Mouse (Mus musculus) layer of hippocampus, adult 11-12 months (tissue): Measurements from ENCODE around the gene Gpr149.
A peak's percentile ranks its signal among the peaks of the same experiment; 100 is the strongest.

Experiments
- DNase-seq: peaks from one replicate; pipeline ENCODE4 v3.0.0; 2022; ENCODE audit warnings: low spot score

The Gpr149 gene

DNA sequence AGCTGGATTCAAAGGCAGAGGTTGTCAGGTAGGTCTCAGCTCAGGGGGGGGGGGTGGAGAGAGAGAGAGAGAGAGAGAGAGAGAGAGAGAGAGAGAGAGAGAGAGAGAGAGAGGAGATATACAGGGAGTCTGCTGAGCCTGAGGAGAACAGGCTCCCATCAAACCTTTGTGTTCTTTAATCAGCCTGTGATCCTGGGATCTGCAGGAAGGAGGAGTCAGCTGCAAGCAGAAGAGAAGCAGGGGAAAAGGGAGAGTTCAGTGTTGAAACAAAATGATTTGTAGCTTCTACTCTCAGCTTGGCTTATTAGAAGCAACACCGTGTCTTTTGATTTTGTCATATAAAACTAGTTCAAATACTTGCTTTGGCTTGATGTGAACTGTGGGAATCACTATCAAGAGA is at the start of gene Gpr149:
Gpr149 (minus strand) TSS at position 168 of the 400 bp plus-strand sequence.
- no peak for DNase-seq

DNA sequence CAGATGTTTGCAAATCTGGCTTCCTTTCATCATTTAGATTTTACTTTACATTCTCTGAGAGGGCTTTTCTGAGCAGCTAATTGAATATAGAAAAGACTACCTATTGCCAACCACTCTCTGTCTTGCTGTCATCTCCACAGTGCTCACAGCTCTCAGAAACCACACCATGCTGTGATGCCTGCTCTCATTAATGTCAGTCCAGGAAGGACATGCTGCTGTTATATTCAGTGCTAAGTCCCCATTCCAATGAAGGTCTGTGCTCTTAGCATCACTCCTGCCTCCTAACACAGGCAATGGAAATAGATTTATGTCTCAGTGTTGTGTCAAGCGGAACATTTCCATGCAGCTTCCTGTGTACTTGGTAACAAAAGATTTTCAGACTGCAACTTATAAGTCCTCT is 45.6 kb upstream of the Gpr149 start:
- DNase-seq = no peak

DNA sequence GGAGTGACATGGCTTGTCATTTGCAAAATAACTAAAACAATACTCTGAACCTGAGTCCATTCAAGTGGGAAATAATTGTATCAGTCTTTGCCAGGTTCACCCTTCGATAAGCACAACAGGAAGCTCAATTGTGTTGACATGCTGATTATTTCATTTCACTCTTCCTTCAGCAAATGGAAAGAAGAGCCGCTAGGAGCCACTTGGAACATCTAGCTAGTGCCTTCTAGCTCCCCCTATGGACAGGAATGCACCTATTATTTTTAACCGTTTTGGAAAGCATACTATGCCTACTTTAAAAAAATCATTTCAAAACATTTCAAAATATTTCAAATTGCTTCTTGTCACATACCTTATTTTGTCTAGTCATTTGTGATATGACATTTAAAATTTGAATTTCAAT is 5.9 kb upstream of the Gpr149 start:
- DNase-seq = no peak

DNA sequence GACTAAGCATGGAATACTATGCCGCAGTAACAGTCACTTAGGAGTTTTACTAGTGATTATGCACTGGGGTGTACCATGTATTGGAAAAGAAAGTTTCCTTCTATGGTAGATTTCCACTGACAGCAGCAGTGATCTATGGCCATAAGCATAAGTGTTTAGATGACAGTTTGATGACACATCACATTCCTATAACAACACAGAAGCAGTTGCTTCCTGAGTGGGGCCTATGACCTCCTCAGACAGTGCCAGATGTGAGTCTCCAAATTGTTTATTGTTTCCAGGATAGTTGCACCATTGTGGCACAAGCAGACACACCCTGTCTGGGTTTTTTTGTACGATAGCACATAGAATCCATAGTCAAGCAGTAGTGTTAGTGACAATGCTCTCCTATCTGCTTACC is 991 bp upstream of the Gpr149 start:
- DNase-seq = no peak

DNA sequence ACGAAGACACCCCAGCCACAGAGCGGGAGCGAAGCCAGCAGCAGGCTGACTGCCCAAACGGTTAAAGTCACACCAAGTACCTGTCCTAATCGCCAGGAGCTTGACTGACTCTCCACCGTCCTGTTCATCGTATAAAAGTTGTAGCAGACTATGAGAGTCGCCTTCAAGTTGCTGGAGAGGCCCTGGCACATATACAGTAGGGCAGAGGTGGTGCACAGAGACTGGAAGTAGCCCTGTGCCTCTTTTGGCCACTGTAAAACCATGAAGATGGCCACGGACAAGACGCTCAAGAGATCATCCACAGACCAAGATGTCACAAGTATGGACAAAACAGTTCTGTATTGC is 921 bp downstream of the Gpr149 start:
- no peak for DNase-seq

DNA sequence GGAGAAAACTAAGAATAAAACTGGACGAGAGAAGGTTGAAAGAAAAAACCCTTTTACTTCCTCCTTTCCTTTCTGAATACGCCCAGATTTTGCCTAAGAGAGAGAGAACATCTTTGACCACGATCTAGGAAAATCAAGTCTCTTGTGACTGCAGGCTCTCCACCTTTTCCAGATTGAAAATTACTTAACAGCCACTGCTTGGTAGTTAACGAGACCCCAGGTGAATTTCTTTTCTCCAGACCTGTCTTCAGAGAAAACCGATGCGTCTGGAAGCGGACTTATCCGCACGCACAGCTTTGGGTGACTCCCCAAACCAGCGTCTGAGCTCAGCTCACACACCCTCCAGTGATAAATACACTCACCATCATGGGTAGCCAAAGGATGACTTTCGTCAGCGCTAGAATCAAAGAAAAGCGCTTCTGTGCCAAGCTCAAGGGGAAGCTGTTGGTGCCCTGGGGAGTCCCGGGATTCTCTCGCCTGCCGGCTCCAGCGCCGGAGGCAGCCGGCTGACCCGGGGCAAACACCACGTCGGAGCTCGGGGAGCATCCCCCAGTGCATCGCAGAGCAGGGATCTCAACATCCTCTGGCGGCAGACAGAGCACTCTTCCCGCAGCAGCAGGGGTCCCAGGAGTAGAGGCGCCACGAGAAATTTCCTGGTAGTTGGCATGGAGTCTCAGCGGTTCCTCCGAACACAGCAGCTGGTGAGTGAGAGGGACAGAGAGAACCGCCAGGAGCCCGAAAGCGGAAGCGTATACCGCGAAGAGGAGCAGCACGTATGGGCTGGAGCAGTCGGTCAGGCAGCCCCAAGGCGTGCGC is 1.5 kb downstream of the Gpr149 start:
- DNase-seq = peak; percentile 3

DNA sequence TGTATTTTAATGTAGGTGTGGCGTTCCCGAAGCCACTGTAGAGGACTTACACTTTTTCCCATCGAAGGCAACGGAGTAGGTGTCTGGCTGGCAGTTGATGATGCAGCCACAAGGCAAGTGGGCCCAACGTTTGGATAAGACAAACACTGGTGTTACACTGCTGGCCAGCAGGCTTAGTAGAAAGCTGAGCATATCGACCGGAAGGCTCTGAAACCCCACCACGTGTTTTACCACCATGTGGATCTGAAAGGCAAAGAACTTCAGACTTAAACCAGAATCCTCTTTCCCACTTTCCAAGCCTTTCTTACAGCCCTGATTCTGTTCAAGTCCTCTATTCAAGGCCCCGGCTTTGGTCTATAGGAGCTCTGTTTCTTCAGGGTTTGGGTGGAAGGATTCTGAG is 2.5 kb downstream of the Gpr149 start:
- no peak for DNase-seq

DNA sequence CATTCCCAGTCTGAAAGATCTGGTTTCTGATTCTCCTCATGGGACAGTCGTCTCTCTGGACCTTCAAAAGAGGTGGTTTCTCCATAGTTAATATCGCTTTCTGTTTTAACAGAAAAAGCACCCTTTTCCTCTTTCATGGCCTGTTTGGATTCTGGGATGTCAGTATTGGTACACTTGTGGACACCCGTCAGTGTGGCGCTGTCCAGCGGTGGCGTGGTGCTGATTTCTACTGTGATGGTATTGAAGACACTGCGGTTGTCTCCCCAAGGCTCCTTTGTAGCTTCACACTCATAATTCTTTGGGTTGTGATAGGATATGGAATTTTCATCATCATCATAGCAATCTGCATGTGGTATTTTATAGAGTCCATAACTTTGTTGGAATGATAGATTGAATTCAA is 10.1 kb downstream of the Gpr149 start:
- no peak for DNase-seq

DNA sequence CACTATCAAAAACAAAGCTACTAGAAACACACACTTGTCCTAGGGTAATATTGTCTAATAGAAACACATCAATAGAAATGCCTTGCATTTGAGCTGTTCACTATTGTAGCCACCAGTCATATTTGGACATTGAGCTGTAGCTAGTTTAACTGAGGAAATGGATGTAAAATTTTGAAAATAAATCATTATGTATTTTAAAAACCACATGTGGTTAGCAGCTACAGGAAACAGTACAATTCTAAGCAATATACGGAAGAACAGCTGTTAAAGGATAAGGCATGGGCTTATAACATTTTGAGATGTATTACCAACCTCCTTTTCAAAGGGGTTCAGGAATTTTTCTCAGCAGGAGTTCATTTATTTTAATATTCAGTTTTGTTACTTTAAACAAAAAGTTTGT is 19.9 kb downstream of the Gpr149 start:
- no peak for DNase-seq

DNA sequence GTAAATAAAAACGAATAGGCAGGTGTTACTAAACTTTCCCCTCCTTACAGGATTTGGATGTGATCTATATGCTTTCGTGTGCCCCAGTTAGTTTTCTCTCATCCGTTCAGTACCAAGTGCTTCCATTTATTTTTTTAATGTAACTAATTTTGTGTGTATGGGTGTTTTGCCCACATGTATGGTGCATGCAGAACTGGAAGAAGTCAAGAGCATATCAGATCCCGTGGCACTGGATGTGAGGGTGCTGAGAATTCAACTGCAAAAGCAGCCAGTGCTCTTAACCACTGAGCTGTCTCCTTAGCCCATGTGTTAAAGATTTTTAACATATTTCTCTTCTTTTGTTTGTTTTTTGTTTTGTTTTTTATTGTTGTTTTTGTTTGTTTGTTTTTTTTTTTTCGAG is 77.3 kb downstream of the Gpr149 start:
- no peak for DNase-seq

DNA sequence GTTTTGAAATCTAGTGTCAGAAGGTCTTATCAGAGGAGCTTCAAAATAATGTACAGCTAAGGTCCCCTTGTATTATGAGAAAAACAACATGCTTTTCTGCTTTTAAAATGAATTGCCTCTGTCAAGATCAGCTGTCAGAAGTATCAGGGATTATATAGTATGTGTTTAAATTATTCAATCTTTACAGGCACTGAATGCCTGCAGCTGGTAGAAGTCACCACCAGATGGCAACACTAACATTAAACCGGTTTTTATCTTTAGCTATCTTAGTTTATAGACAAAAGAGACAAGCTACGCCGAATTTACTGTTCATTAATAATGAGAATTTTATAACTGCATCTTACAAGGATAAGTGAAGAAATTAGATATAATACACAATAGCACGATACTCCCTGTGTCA is 77.8 kb downstream of the Gpr149 start:
- peak; percentile 37 for DNase-seq

DNA sequence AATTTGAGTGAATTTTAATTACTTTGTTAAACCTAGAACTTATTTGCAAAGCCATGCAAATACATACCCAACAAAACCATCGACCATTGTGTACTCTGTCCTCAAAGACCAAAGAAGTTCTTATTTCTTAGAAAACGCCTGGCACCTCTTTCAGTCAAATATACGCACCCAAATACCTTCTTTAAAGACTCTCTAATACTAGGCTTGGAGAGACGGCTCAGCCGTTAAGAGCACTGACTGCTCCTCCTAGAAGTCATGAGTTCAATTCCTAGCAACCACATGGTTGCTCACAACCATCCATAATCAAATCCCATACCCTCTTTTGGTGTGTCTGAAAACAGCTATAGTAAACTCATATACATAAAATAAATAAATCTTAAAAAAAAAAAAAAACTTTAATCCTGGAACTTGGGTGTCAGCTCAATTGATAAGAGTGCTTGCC is 97.7 kb downstream of the Gpr149 start:
- no peak for DNase-seq

DNA sequence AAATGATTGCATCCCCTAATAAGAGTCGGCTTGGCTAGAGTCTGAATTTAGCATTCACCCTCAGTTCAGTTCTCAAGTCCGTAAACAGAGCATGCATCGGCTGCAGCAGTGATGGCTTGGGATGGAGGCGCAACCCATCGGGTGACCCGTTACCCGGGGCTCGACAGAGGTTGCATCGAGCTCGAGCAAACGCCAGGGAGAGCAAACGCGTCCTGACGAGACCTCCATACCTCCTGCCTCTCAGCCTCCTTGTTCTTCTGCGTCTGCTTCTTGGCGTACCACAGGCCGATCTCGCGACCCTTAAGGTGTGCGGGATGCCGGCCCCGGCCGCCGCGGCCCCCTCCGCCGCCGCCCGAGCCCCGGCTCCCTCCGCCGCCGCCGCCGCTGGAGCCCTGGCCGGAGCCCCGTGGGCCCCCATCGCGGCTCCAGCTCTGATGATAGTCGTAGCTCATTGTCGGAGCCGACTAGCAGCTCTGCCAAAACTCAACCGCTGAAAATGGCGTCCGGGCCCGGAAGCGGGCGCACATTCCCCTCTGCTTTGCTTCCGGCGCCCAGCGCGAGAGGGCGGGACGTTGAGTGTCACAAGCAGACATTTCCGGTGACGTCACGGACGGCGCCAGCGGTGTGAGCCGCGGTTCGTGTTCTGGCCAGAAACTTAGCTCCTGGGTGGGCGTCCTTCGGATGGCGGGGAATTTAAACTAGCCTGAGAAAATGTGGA is 98.3 kb downstream of the Gpr149 start, which contains the start of gene Dhx36:
Dhx36 (minus strand) TSS at position 517 of the 718 bp plus-strand sequence.
- DNase-seq = peak; percentile 98

DNA sequence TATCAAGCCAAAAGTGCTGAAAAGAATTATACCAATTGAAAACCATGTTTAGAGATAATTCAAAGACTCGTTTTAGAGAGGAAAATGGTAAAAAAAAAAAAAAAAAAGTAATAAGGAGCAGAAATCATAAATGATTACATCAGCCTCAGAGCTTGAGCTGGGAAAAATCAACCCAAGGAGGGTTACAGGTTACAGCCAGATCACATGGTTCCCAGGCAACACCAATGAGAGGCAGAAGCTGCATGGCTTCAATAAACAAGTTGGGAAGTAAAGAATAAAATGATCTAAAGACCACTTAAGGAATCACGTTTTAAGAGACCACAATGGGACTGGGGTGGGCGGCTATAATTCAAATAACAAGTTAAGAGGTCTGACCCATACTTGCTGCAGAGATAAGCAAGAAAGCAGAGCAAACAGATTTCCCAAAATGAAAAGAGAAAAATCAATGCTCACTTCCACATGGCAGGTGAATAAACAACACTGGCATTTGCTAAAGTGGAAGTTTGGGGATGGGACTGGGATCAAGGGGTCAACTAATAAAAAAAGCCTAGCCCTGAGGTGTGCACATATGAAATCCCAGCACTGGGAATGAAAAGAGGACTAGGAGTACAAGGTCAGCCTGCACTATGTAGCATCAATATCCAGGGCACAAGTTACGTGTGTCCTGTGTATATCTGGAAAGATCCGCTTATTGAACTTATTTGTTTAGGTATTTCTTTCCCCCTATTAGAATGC is 99.6 kb downstream of the Gpr149 start:
- no peak for DNase-seq

DNA sequence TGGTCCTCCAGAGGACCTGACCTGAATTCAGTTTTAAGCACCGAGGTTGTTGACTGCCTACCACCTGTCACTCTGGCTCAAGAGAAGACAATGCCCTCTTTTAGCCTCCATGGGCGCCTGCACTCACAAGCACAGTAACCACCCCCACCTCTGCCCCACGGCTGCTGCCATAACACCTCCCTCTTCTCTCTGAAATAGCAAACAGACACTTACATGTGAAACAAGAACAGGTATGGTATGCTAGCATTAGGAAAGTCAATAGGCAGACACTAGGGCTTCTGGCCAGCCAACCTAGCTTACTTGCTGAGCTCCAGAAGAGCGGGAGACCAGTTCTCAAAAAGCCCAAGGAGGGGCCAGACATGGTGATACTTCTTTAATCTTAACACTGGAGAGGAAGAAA is 105.6 kb downstream of the Gpr149 start:
- no peak for DNase-seq

DNA sequence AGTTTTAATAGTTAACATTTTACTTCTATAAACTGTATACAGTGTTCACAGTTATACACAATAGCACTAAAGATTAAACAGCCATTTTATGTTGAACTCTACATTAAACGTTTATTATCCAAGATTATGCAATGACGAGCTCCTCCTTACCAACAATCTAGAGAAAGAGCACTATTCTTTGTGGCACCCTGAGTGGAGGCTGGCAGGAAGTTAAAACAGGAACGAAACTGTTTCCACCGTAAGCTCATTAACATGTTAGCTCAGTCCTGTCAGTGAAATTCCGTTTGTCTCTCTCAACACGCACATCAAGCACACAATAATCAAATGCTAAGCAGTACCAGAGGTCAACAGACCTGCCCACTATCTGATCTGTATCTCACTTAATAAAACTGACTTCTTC is 112.4 kb downstream of the Gpr149 start:
- DNase-seq = no peak

DNA sequence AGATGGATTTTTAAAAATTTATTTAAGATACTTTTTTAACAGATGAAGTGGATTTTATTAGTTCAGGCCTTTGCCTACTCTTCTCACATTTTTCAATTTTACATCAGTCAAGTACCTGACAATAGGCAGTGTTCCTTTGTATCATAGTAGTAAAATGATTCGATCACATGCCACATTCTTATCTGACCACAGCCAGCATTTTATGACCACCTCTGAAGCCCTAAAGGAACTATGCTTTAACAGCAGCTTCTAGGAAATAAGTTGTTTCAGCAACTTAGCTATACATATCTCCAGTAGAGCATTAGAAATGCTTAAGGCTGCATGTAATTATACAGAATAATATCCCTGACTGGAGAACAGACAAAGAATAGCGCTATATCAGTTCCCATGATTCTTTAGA is 120.6 kb downstream of the Gpr149 start:
- no peak for DNase-seq
